Mouse (Mus musculus): ENCODE measurements around the gene Pdap1.
"Not testable (repeated sequence)": the region's sequence is repeated elsewhere in the genome, so short reads cannot be mapped to it uniquely, and the experiment has no call there.

Pdap1 gene

DNA sequence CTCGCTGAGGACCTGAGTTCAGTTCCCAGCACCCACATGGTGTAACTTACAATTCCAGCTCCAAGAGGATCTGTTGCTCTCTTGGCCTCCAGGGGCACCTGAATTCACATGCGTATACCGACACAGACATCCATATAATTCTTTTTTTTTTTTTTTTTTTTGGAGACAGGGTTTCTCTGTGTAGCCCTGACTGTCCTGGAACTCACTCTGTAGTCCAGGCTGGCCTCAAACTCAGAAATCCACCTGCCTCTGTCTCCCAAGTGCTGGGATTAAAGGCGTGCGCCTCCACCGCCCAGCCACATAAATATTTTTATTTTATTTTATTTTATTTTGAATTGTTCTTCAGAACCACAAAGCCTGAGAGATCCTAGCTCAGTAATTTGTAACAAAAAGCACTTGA lies 56.8 kb downstream of the Pdap1 start:
- not testable (repeated sequence) for DNase-seq (ENCODE audit: low spot score in 2 of 2)

DNA sequence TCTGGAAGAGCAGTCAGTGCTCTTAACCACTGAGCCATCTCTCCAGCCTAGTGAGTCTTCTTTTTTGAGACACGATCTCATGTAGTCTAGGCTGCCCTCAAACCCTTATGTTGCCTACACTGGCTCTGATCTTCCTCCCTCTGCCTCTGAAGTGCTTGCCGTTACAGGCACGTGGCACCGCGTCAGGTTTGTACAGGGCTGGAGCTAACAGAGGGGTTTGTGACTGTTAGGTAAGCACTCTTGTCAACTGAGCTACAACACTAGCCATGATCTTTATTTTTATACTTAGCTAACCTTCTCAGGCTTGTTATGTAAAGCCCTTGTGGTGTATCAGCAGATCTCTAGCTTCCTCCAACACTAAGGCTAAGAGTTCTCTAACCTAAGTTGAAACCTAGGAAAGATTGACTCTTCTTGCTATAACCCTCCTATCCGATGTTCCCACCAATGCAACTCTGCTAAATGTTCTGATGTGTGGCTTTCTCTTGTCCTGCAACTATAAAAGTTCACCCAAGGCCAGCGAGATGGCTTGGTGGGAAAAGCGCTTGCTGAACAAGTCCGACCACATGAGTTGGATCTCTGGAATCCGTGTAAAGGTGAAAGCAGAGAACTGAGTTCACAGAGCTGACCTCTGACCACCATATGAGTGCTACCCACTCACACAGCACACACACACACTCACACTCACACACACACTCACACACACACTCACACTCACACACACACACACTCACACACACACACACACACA lies 58.0 kb downstream of the Pdap1 start:
- no peak for DNase-seq (ENCODE audit: low spot score in 2 of 2)
